Mouse (Mus musculus): ENCODE measurements around the gene Wdr19. TPM values are rescaled to one million over a fixed set of nuclear protein-coding genes. Genes with fewer than 3 reads are reported as not detected.

Gene Wdr19
- 1 to 10 TPM; 2.1 TPM for total RNA-seq (2021)

GRCm38 (mm10) chr5:65199346-65200128, at the start of gene Wdr19:
Wdr19 (plus strand) TSS chr5:65199696.
- intact Hi-C loops (cut with DNase I) = loop anchor here (2.0 to 5.0 kb wide), 2 partner anchors 79 to 92 kb away; partner anchors contain the start of gene Klhl5
- DNase-seq (ENCODE audit: low spot score) = peak; percentile 99

DNA sequence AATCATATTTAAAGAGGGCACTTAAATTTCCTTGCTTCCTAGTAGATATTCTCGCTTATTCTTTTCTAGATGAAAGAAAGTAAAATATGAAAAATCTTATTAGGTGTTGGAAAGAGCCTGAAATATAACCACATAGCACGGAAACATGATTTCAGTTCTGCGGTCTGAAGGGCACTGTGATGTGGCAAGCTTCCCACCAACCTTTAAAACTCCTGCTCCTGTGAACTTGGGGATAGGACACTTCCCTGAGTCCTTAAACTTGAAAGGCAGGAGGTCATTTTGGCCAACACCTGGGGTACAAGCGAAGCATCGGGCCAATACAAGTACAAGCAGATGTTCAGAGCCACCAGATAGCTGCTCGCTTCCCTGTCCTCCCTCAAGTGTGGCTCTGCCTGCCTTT, 49.8 kb upstream of the Wdr19 start:
- intact Hi-C loops (cut with DNase I) = no loop called here
- DNase-seq (ENCODE audit: low spot score) = no peak

- no peak for DNase-seq (ENCODE audit: low spot score)
- intact Hi-C loops (cut with DNase I) = no loop called here
Observed at GRCm38 (mm10) chr5:65150376-65150955, 49.0 kb upstream of the Wdr19 start.

DNA sequence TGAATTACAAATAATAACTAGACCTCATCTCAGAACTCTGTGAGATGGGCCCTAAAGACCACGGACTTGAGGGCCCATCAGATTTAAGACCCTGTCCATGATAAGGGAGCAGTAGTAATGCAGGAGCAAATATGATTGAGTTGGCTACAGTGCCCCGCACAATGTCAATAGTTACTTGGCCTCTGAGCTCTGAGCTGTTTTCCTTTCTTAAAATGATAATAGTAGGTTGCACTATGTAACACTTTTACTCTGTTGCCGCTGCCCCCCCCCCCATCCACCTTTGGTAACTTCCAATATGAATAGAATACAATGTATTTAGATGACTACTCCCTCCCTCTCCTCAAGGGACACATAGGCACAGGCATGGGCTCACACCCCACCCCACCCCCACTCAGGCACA, 48.2 kb upstream of the Wdr19 start:
- DNase-seq (ENCODE audit: low spot score) = no peak

DNA sequence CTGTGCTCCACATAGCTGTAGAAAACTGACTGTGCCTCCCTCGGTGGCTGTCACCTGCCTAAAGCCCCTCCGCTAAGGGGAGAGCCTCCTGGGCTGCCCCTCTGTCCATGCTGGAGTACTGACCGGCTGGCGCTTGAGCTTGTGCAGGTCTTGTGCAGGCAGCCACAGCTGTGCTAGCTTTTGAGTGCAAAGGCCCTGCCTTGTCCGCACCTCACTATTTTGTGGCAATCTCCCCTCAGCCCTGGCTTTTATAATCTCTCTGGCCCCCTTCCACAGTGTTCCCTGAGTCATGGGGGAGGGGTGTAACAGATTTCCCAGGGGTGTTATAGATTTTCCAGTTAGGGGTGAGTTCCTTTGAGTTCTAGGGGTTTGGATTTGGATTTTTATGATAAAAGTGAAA, 47.7 kb upstream of the Wdr19 start:
- no peak for DNase-seq (ENCODE audit: low spot score)
- intact Hi-C loops (cut with DNase I) = no loop called here

More for the DNA sequence above, 48.2 kb upstream of the Wdr19 start:
- intact Hi-C loops (cut with DNase I) = no loop called here

DNA sequence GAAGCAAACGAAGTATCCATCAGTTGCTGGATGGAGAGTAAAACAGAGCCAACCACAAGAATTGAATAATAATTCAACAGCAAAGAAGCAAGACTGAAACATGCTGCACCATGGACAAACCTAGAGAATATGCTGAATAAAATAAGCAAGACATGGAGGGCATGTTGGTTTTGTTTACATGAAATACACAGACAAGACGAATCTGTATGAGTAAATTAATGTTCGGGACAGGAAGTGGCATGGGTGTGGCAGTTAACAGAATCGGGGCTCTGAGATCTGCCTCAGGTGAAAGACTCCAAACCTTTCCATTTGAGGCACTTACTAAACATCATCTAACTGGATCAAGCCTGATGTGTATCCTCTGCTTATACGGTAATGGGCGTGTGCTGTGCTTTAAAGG, 45.2 kb upstream of the Wdr19 start:
- intact Hi-C loops (cut with DNase I) = no loop called here
- DNase-seq (ENCODE audit: low spot score) = no peak

DNA sequence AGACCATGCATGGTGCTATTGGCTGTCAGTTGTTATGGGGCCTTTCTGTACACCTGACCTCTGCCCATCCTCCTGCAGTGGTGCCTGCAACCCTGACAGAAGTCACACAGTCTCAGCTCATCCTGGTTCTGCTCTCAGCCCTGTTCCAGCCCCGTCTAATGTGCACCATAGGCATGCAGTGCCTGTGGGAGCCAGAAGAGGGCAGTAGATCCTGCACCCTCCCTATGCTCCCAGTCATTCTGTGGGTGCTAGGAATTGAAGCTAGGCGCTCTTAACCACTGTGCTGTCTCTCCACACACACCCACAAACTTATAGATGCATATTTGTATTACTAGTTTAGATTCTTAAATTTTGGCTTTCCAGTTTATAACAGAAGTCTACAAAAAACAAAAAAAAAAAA, 42.6 kb upstream of the Wdr19 start:
- no peak for DNase-seq (ENCODE audit: low spot score)
- intact Hi-C loops (cut with DNase I) = loop anchor here (5.0 kb wide), 3 partner anchors 50 to 155 kb away; partner anchors contain the start of gene Klhl5

DNA sequence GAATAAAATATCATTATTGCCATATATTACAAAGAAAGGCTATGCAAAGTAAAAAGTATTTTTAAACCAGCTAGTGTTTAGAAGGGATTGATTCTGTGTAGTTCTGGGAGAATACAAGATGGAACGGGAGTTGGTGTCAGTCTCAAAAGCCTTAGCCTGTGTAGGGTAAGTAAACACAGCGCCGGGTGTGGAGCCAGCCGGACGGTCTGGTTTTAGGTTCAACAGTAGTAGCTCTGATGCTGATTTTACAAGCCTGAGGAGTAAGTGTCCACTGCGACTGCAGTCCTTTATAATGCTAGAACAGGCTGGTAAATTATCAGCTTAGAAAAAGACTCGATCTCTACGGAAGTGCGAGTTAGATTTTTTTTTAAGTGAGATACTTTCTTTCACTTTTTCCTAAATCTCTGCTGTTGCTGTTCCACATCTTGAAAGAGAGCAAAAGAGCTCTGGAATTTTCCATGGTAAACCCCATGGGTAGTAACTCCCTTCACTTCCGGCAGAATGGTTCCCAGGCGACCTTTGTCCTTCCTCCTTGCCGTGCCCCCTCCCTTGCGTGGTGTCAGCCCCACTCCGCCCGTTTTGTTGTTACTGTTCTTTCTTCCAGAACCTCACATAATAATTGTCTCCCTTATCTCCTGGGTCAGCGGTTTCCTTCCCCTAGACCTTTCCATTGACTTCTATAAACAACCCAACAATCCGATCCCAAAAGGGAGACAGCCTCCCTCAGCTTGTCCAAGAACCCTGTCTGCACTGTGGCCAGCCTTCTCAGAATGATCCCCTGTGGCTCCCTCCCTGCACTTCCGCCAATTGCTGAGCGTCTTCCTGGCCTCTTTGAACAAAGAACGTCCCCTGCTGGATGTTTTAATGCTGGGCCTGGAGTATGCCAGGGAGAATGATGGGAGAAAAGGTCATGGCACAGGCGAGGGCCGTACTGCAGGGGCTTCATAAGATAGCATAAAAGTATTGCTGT, 41.8 kb upstream of the Wdr19 start:
- intact Hi-C loops (cut with DNase I) = loop anchor here (5.0 kb wide), 3 partner anchors 50 to 155 kb away; partner anchors contain the start of gene Klhl5
- DNase-seq (ENCODE audit: low spot score) = peak; percentile 74

GRCm38 (mm10) chr5:65158696-65159305, 40.7 kb upstream of the Wdr19 start:
- intact Hi-C loops (cut with DNase I) = loop anchor here (5.0 kb wide), 3 partner anchors 52 to 156 kb away; partner anchors contain the start of gene Klhl5
- no peak for DNase-seq (ENCODE audit: low spot score)

DNA sequence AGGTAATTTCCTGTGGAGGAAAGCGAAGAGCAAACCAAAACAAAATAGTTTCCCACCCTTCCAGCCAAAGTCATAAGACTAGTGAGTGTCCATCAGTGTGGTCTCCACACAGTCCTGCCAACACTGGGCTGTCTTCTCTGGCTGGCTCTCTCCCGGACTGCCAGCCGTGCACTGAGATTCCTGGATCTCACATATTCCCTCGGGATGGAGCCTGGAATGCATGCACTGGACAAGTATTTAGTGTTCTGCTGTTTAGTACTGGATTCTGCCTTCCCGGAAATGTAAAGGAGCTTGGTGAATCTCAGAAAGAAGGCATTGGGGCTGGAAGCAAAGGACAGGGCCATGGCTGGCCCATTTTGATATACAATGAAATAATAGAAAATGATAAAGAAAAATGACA, 36.5 kb upstream of the Wdr19 start:
- intact Hi-C loops (cut with DNase I) = no loop called here
- no peak for DNase-seq (ENCODE audit: low spot score)

DNA sequence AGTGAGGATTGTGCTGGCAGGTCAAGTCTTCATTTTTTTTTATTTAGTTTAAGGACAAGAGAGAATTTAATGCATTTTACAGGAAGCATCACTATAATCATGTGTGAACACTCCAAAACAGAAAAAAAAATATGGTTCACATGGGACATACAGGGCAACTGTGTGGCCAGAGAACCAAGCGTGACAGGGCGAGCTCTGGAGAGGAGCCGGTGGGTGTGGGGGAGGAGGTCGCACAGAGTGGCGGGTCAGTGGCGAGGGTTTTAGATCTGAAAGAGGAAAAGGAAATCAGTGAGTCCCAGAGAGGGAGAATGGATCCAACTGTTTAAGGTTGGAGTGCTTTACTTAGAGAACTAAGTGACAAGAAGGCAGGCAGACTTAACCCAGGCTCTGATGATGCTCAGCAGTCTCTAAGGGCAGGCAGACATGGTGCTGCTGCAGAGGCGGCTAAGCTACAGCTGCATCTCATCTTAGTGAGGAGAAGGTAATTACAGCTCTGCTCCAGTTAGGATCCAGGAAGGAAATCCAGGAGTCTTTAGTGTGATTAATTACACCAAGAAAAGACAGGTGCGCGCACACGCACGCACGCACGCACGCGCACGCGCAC, 35.9 kb upstream of the Wdr19 start:
- intact Hi-C loops (cut with DNase I) = no loop called here
- DNase-seq (ENCODE audit: low spot score) = no peak

- intact Hi-C loops (cut with DNase I) = no loop called here
- DNase-seq (ENCODE audit: low spot score) = no peak
Observed at GRCm38 (mm10) chr5:65170206-65170605, 29.3 kb upstream of the Wdr19 start.

DNA sequence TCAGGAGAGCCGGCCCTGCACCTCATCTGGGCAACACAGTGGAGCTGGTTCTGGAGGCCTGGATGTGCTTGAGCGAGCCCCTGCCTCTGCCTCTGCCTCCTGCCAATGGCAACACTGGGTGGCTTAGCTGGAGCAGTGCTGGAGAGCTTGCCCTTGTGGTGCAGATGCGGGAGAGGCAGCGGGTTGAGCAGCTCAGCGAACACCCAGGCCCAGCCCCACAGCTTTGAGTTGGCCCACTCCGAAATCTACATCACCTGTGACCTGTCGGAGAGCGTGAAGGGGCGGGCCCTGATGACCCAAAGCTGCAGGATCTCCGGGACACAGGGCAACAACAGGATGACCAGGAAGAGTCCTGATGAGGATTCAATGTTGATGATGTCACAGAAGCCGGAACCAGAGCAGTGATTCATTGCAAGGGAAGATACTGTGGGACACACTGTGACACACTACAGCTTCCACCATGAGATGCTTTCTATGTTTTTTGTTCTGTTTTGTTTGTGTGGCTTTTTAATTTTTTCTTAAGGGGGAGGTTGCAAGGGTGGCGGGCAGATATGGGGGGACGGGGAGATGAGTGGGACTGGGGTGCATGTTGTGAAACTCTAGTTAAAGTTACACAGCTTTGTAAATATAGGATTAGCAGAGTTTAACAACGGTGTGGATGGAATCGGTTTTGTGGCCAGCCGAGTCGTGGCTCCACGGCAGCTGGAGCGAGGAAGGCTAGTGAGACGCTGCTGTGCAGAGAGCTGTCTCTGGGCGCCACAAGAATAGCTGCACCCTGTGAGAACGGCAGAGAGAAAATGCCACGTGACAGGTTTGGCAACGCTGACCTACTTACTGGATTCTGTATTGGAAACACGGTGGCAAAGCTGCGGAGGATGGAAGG, 24.2 kb upstream of the Wdr19 start:
- intact Hi-C loops (cut with DNase I) = no loop called here
- no peak for DNase-seq (ENCODE audit: low spot score)

DNA sequence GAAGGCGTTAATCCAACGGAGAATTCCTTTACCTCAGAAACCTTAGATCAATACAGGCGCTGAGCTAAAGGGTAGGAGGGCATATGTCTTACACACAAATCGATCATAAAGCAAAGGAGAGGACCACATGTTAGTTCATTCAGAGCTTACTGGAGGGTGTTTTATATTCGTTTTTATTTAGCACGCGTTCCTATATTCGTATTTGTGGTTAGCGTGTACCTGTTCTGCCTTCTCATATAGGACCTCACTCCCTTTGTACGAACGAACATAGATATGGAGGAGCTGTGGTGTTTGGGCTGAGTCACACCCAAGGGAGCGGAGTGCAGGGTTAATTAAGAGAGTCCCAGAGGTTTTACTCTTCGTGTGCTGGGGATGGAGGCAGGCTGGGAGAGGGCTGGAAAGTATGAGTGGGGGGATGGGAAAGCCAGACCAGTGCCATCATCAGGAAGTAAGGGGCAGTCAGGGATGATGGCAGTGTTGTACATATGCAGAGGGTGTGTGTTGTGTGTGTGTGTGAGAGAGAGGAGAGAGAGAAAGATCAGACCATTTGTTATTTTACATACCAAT, 23.5 kb upstream of the Wdr19 start:
- DNase-seq (ENCODE audit: low spot score) = no peak
- intact Hi-C loops (cut with DNase I) = no loop called here

DNA sequence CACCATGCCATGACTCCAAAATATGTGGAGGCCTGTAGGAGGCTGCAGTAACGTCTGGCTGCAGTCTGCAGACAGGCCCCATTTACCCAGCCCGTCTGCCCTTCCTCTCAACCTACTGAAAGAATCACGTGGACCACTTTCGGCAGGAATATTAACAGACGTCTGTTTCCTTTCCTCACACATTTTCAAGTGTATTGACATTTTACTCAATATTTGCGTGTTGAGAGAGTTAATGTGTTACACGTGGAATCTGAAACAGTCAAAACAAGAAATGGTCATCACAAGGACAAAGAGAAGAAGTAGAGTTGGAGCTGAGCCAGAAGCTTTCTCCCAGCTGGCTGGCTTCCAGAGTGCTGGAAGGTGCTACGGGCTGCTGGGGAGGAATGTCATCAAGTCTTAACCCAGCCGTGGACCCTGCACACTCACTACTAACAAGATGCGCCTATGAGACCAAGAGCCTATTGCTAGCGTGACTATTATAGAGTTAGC, 22.4 kb upstream of the Wdr19 start:
- intact Hi-C loops (cut with DNase I) = no loop called here
- DNase-seq (ENCODE audit: low spot score) = no peak

DNA sequence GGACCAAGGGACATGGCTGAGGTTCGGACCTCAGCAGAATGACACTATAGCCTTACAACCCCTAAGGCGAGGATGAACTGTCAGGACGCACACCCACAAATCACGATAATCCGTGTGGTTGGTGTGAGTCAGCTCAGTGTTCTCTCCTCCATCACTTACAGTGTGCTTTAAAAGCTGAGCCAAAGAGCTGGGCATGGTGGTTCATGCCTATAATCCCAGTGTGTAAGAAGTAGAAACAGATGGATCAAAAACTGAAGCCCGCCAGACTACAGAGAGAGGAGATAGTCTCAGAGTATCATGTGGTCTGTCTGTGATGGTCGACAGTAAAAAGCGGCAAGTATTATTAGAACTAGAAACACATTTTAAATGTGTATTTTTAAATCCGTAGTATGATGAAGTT, 21.0 kb upstream of the Wdr19 start:
- no peak for DNase-seq (ENCODE audit: low spot score)
- intact Hi-C loops (cut with DNase I) = no loop called here

- intact Hi-C loops (cut with DNase I) = no loop called here
- DNase-seq (ENCODE audit: low spot score) = no peak
Observed at GRCm38 (mm10) chr5:65181160-65181793, 18.2 kb upstream of the Wdr19 start.

GRCm38 (mm10) chr5:65181794-65182169, 17.7 kb upstream of the Wdr19 start:
- intact Hi-C loops (cut with DNase I) = no loop called here

More at GRCm38 (mm10) chr5:65181794-65182169, 17.7 kb upstream of the Wdr19 start:
- DNase-seq (ENCODE audit: low spot score) = no peak
